Mouse (Mus musculus) CH12.LX (cell line): ENCODE results near the gene Acaca. TPM values are rescaled to one million over a fixed set of nuclear protein-coding genes. Genes with fewer than 3 reads are reported as not detected.

Experiments
- DNase-seq: peaks from one replicate; pipeline ENCODE4 v3.0.0-alpha.2; 2013; ENCODE audit errors: extremely low read depth
- H3K27ac ChIP-seq: 2 replicates; pipeline ENCODE4 v1.5.1; 2012; ENCODE audit warnings: low read depth, mild to moderate bottlenecking, control low read depth, moderate library complexity; ENCODE audit not compliant: insufficient read depth
- H3K27me3 ChIP-seq: replicated peaks from 2 replicates; pipeline ENCODE3; 2012; ENCODE audit warnings: inconsistent platforms
- H3K36me3 ChIP-seq, 2 experiments: replicated peaks in 1 of 2; 2 replicates each; pipeline versions ENCODE3 to v1.6.1; 2012; ENCODE audit warnings: inconsistent platforms in 1 of 2, low read length in 1 of 2, mild to moderate bottlenecking in 1 of 2, mixed read lengths in 1 of 2, moderate library complexity in 1 of 2; ENCODE audit not compliant: control insufficient read depth in 1 of 2, insufficient read depth in 1 of 2
- H3K4me1 ChIP-seq, 2 experiments: 2 replicates each; pipeline ENCODE4 v1.6.1; 2012; ENCODE audit warnings: inconsistent platforms in 1 of 2, moderate library complexity in 1 of 2; ENCODE audit not compliant: insufficient read depth in 2 of 2, control insufficient read depth in 1 of 2
- H3K4me2 ChIP-seq: 2 replicates; pipeline ENCODE4 v1.6.1; 2012; ENCODE audit warnings: low read depth, mild to moderate bottlenecking, control low read depth; ENCODE audit not compliant: poor library complexity, insufficient read depth, severe bottlenecking
- H3K4me3 ChIP-seq, 3 experiments: fragments of 150-350 bp in 1 of 3; sonication (generic) in 1 of 3; replicated peaks in 1 of 3; 2 replicates each; pipeline versions ENCODE3 to v1.5.1; 2011 to 2012; ENCODE audit warnings: low read depth in 2 of 3, low read length in 2 of 3, mild to moderate bottlenecking in 2 of 3, moderate library complexity in 2 of 3, control low read depth in 1 of 3, improper control_type of control experiment in 1 of 3, inconsistent platforms in 1 of 3, mixed read lengths in 1 of 3; ENCODE audit not compliant: poor library complexity in 1 of 3
- H3K79me2 ChIP-seq: replicated peaks from 2 replicates; pipeline ENCODE4 v1.6.1; 2012; ENCODE audit warnings: mild to moderate bottlenecking, moderate library complexity; ENCODE audit not compliant: control insufficient read depth, poor library complexity, insufficient read depth, severe bottlenecking; ENCODE audit errors: extremely low read depth
- H3K9ac ChIP-seq: 2 replicates; pipeline ENCODE4 v1.6.1; 2012; ENCODE audit warnings: low read depth, mild to moderate bottlenecking, control low read depth, moderate library complexity; ENCODE audit not compliant: insufficient read depth
- H3K9me3 ChIP-seq: replicated peaks from 2 replicates; pipeline ENCODE3; 2012; ENCODE audit warnings: low read length, inconsistent platforms, mixed read lengths
- CHD1 ChIP-seq: IDR thresholded peaks from 2 replicates; pipeline ENCODE4 v1.6.1; 2012; ENCODE audit warnings: low read depth, low read length, improper control_type of control experiment, inconsistent platforms
- CHD2 ChIP-seq: IDR thresholded peaks from 2 replicates; pipeline ENCODE4 v1.6.1; 2011; ENCODE audit warnings: low read length, improper control_type of control experiment
- CTCF ChIP-seq, 2 experiments: IDR thresholded peaks in 1 of 2; conservative IDR thresholded peaks in 1 of 2; 2 replicates each; pipeline ENCODE4 v1.5.1; 2011 to 2012; ENCODE audit warnings: low read depth in 2 of 2, low read length in 2 of 2, improper control_type of control experiment in 1 of 2, inconsistent platforms in 1 of 2, mild to moderate bottlenecking in 1 of 2, moderate library complexity in 1 of 2
- E2F4 ChIP-seq: IDR thresholded peaks from 2 replicates; pipeline ENCODE4 v1.6.1; 2011; ENCODE audit warnings: low read depth, low read length, improper control_type of control experiment; ENCODE audit not compliant: insufficient replicate concordance
- ELF1 ChIP-seq: IDR thresholded peaks from 2 replicates; pipeline ENCODE4 v1.6.1; 2014; ENCODE audit warnings: low read depth, mild to moderate bottlenecking, inconsistent platforms, low read length, improper control_type of control experiment
- ETS1 ChIP-seq: conservative IDR thresholded peaks from 2 replicates; pipeline ENCODE4 v1.6.1; 2012; ENCODE audit warnings: low read depth, mild to moderate bottlenecking, inconsistent platforms, low read length, improper control_type of control experiment, moderate library complexity
- GABPA ChIP-seq: IDR thresholded peaks from 2 replicates; pipeline ENCODE4 v1.6.1; 2012; ENCODE audit warnings: low read depth, low read length, improper control_type of control experiment, inconsistent platforms; ENCODE audit not compliant: insufficient replicate concordance
- IRF4 ChIP-seq: IDR thresholded peaks from 2 replicates; pipeline ENCODE4 v1.6.1; 2014; ENCODE audit warnings: low read depth, mild to moderate bottlenecking, inconsistent platforms, low read length, improper control_type of control experiment
- JUN ChIP-seq: IDR thresholded peaks from 2 replicates; pipeline ENCODE4 v1.6.1; 2011; ENCODE audit warnings: low read depth, mild to moderate bottlenecking, low read length, improper control_type of control experiment, moderate library complexity; ENCODE audit not compliant: insufficient read depth
- JUND ChIP-seq: conservative IDR thresholded peaks from 2 replicates; pipeline ENCODE4 v1.6.1; 2011; ENCODE audit warnings: low read depth, low read length, improper control_type of control experiment
- MAFK ChIP-seq: IDR thresholded peaks from 2 replicates; pipeline ENCODE4 v1.6.1; 2011; ENCODE audit warnings: low read length, improper control_type of control experiment; ENCODE audit not compliant: insufficient replicate concordance
- MAX ChIP-seq: IDR thresholded peaks from 2 replicates; pipeline ENCODE4 v1.6.1; 2011; ENCODE audit warnings: low read length, improper control_type of control experiment
- MAZ ChIP-seq: IDR thresholded peaks from 2 replicates; pipeline ENCODE4 v1.6.1; 2012; ENCODE audit warnings: low read depth, mild to moderate bottlenecking, inconsistent platforms, low read length, improper control_type of control experiment, moderate library complexity
- MEF2A ChIP-seq: IDR thresholded peaks from 2 replicates; pipeline ENCODE4 v1.6.1; 2014; ENCODE audit warnings: low read depth, mild to moderate bottlenecking, inconsistent platforms, low read length, improper control_type of control experiment, borderline replicate concordance
- MYC ChIP-seq: IDR thresholded peaks from 2 replicates; pipeline ENCODE4 v1.6.1; 2011; ENCODE audit warnings: low read depth, mild to moderate bottlenecking, improper control_type of control experiment, low read length
- NELFE ChIP-seq: IDR thresholded peaks from 2 replicates; pipeline ENCODE4 v1.6.1; 2011; ENCODE audit warnings: low read depth, low read length, improper control_type of control experiment
- NRF1 ChIP-seq: IDR thresholded peaks from 2 replicates; pipeline ENCODE4 v1.6.1; 2014; ENCODE audit warnings: low read depth, mild to moderate bottlenecking, inconsistent platforms, low read length, improper control_type of control experiment, moderate library complexity
- POLR2A ChIP-seq: IDR thresholded peaks from 2 replicates; pipeline ENCODE4 v1.6.1; 2011; ENCODE audit warnings: low read depth, mild to moderate bottlenecking, improper control_type of control experiment, low read length
- RAD21 ChIP-seq: IDR thresholded peaks from 2 replicates; pipeline ENCODE4 v1.6.1; 2011; ENCODE audit warnings: low read depth, mild to moderate bottlenecking, low read length, improper control_type of control experiment, moderate library complexity
- RCOR1 ChIP-seq: conservative IDR thresholded peaks from 2 replicates; pipeline ENCODE4 v1.6.1; 2012; ENCODE audit warnings: low read depth, mild to moderate bottlenecking, inconsistent platforms, low read length, improper control_type of control experiment
- SMC3 ChIP-seq: IDR thresholded peaks from 2 replicates; pipeline ENCODE4 v1.6.1; 2011; ENCODE audit warnings: low read depth, low read length, improper control_type of control experiment
- TBP ChIP-seq: conservative IDR thresholded peaks from 2 replicates; pipeline ENCODE4 v1.6.1; 2011; ENCODE audit warnings: low read depth, low read length, improper control_type of control experiment
- TCF12 ChIP-seq: IDR thresholded peaks from 2 replicates; pipeline ENCODE4 v1.6.1; 2014; ENCODE audit warnings: low read depth, mild to moderate bottlenecking, inconsistent platforms, low read length, improper control_type of control experiment
- USF2 ChIP-seq: conservative IDR thresholded peaks from 2 replicates; pipeline ENCODE4 v1.6.1; 2011; ENCODE audit warnings: low read depth, low read length, improper control_type of control experiment
- ZC3H11A ChIP-seq: IDR thresholded peaks from 2 replicates; pipeline ENCODE4 v1.6.1; 2012; ENCODE audit warnings: low read depth, mild to moderate bottlenecking, inconsistent platforms, low read length, improper control_type of control experiment
- ZMIZ1 ChIP-seq: IDR thresholded peaks from 2 replicates; pipeline ENCODE4 v1.6.1; 2012; ENCODE audit warnings: low read depth, mild to moderate bottlenecking, inconsistent platforms, low read length, improper control_type of control experiment
- ZNF384 ChIP-seq: IDR thresholded peaks from 2 replicates; pipeline ENCODE4 v1.6.1; 2012; ENCODE audit warnings: low read depth, low read length, improper control_type of control experiment, inconsistent platforms
- dilution Hi-C: fragments of 300-500 bp; cut with MboI; formaldehyde crosslinking; loops from 2 replicates; pipeline ENCODE4 v1.14.3; 2020; ENCODE audit warnings: low sequenced_read_pairs; ENCODE audit not compliant: extremely low pct_unique_long_range_greater_than_20kb, extremely low pct_ligation_motif_present
- in situ Hi-C: fragments of 300-500 bp; cut with MboI; formaldehyde crosslinking; loops from 3 replicates; pipeline ENCODE4 v1.14.3; 2019; ENCODE audit warnings: low sequenced_read_pairs, low pct_ligation_motif_present, low pct_unique_long_range_greater_than_20kb, mixed read lengths
- polyA plus RNA-seq: library from polyadenylated mRNA; unstranded; fragments of >175 nt; gene quantifications from 2 replicates; pipeline ENCODE4 v1.2.1, GENCODE M21; 2012; ENCODE audit warnings: low read depth; ENCODE audit not compliant: insufficient read length
- total RNA-seq, 2 experiments: library from RNA; depleted of rRNA; stranded (reverse); fragments of 300-350 nt in 1 of 2; fragments of >200 nt in 1 of 2; gene quantifications; 2 replicates each; pipeline ENCODE4 v1.2.3; 2012 to 2014

The Acaca gene
- total and polyA plus RNA-seq, 3 experiments, result 36.9 to 62.6 (median 61.7) TPM

DNA sequence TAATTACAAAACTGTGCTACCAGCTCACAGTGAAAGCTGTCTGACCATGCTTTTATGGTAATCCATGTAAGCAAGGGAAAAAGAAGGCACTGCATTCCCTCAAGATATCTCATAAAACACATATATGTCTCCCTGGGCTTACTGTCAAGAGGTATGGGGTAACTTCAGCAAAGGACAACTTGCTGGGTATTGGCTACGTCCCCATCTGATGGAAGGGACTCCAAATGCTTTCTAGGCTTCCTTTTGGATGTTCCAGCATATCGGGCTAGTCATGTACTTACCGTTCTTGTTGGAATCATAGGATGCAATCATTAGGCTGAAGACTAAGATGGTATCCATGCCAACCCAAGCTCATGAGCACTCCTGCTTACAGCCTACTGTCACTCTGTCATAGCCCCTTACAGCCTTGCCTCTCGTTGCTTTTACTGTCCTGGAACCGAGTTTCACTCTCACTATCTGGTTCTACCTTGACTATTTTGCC lies 37.6 kb downstream of the Acaca start, which contains the start of gene Gm11437:
Gene Gm11437, minus strand, starts transcription at position 431 of the 481 bp plus-strand sequence.
- in situ Hi-C loops, result loop anchor here (25.0 kb wide), 1 partner anchor 645 kb away; the partner anchor contains the start of gene Mrm1
- no peaks in the 10 kb centered on the region for H3K9me3 ChIP-seq

DNA sequence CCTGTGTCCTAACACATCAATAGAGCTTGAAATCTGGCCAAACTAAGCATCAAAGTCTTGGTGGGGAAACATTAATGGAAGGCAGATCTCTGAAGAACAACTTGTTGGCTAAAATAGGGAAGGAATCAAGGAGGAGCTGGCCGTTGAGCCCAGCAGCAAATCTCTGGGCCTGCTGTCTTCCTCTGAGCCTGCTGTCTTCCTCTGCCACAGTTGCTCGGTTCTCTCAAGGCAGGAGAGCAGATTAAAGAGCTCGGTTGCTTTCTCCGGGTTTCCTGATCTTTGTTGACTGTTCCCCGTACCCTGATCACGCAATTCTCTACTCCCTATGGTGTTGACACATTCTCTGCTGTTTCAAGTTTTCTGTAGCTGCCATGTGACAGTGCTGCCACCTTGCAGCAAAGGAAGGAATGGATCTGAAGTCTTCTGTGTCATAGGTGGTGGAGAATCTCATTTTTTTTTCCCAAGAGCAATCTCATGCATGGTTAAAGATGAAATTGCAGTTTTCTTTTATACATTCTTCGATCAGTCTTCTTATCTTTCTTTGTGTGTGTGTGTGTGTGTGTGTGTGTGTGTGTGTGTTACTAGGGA lies 39.3 kb downstream of the Acaca start:
- no peak overlapping the region for H3K4me3 ChIP-seq
- no peaks in the 10 kb centered on the region for H3K36me3 ChIP-seq
- peaks cover 3 to 7% of the 10 kb centered on the region in 2 experiments; a peak in 3 of 4 replicates for H3K4me1 ChIP-seq
- peak overlapping the region; percentile 70 for H3K4me2 ChIP-seq
- H3K27me3 ChIP-seq, result peaks cover 9% of the 10 kb centered on the region
- peak overlapping the region; percentile 59 for H3K9ac ChIP-seq
- no peaks in the 10 kb centered on the region for H3K79me2 ChIP-seq
- DNase-seq, result peak; percentile 62
- in situ Hi-C loops, result loop anchor here (25.0 kb wide), 1 partner anchor 644 kb away; the partner anchor contains the start of gene Mrm1
- H3K27ac ChIP-seq, result no peak overlapping the region
- dilution Hi-C loops, result no loop called here
- TF ChIP-seq CHD1 (no peak), NELFE (no peak), E2F4 (no peak), ZMIZ1 (no peak), RAD21 (peak; percentile 95), MAX (peak; percentile 66), IRF4 (0 out of 2 replicates have a peak, but pooled peaks have one; percentile 57), TCF12 (peak; percentile 21; the same call in 1 of the 2 replicates), CTCF (conservative IDR thresholded peaks at IDR 0.05 in 1 of 2, IDR thresholded peaks at IDR 0.05 in 1 of 2; ENCODE audit: low read depth in 2 of 2, low read length in 2 of 2) (peak; percentile 23 to 98; a peak in 3 of 4 replicates), JUN (0 out of 2 replicates have a peak, but pooled peaks have one; percentile 22), NRF1 (no peak), MYC (peak; percentile 75; the same call in 1 of the 2 replicates), POLR2A (0 out of 2 replicates have a peak, but pooled peaks have one; percentile 33), GABPA (no peak), JUND (no peak), MAFK (no peak), ZC3H11A (0 out of 2 replicates have a peak, but pooled peaks have one; percentile 21), MAZ (no peak), USF2 (0 out of 2 replicates have a peak, but pooled peaks have one; percentile 3), CHD2 (no peak), ZNF384 (peak; percentile 88), TBP (peak; percentile 71; the same call in 1 of the 2 replicates), RCOR1 (no peak), SMC3 (peak; percentile 89)
- H3K9me3 ChIP-seq, result no peaks in the 10 kb centered on the region

More for the DNA sequence above, 37.6 kb downstream of the Acaca start, which contains the start of gene Gm11437:
- TF ChIP-seq TCF12 (no peak), MAZ (no peak), MAFK (no peak), E2F4 (no peak), ETS1 (no peak), ELF1 (no peak), CHD2 (no peak), MEF2A (no peak)
- no peaks in the 10 kb centered on the region for H3K36me3 ChIP-seq
- H3K27me3 ChIP-seq, result peaks cover 9% of the 10 kb centered on the region
- no peak within 1 kb of the TSS for H3K4me3 ChIP-seq
- peaks cover 3 to 7% of the 10 kb centered on the region in 2 experiments; a peak in 2 of 4 replicates for H3K4me1 ChIP-seq
- H3K9ac ChIP-seq, result 0 out of 2 replicates have a peak within 1 kb of the TSS, but pooled peaks have one; percentile 59
- dilution Hi-C loops, result no loop called here
- no peak for DNase-seq
- H3K27ac ChIP-seq, result no peak within 1 kb of the TSS
- no peaks in the 10 kb centered on the region for H3K79me2 ChIP-seq
- H3K4me2 ChIP-seq, result no peak within 1 kb of the TSS
